Mouse (Mus musculus) embryonic fibroblast, embryonic 13.5 days (primary cell): ENCODE data around the gene Rbpj. TPM values are rescaled to one million over a fixed set of nuclear protein-coding genes. Genes with fewer than 3 reads are reported as not detected.
A peak's percentile ranks its signal among the peaks of the same experiment; 100 is the strongest.

Experiments
- H3K27ac ChIP-seq: 2 replicates; pipeline ENCODE4 v1.5.1; 2012; ENCODE audit warnings: low read length, control low read depth, inconsistent platforms; ENCODE audit not compliant: insufficient read depth
- H3K4me1 ChIP-seq: 2 replicates; pipeline ENCODE4 v1.6.1; 2011; ENCODE audit warnings: low read length; ENCODE audit not compliant: control insufficient read depth, insufficient read depth
- H3K4me3 ChIP-seq: 2 replicates; pipeline ENCODE4 v1.5.1; 2011; ENCODE audit warnings: mild to moderate bottlenecking, control low read depth, low read length; ENCODE audit not compliant: insufficient read depth
- CTCF ChIP-seq: IDR thresholded peaks from 2 replicates; pipeline ENCODE4 v1.5.1; 2011; ENCODE audit warnings: mild to moderate bottlenecking, control low read depth, low read length, moderate library complexity, borderline replicate concordance; ENCODE audit not compliant: insufficient read depth
- POLR2A ChIP-seq: IDR thresholded peaks from 2 replicates; pipeline ENCODE4 v1.6.1; 2011; ENCODE audit warnings: low read depth, mild to moderate bottlenecking, control low read depth, low read length, moderate library complexity
- polyA plus RNA-seq: library from polyadenylated mRNA; stranded (reverse); fragments of >200 nt; gene quantifications from 2 replicates; pipeline ENCODE4 v1.2.4, GENCODE M21; 2011; ENCODE audit warnings: low read depth; ENCODE audit not compliant: missing spikeins, insufficient read length

Rbpj gene
- polyA plus RNA-seq, 1 experiment, result 98.7 TPM

- H3K4me3 ChIP-seq, result no peak overlapping the region
- H3K4me1 ChIP-seq, result peaks cover 13% of the 10 kb centered on the region
- TF ChIP-seq POLR2A (no peak), CTCF (no peak)
- no peak overlapping the region for H3K27ac ChIP-seq
These were observed 133.2 kb downstream of the Rbpj start for GRCm38 (mm10) chr5:53599116-53599515.

GRCm38 (mm10) chr5:53602194-53602593 lies 136.2 kb downstream of the Rbpj start:
- no peak for TF ChIP-seq CTCF
- no peak for TF ChIP-seq POLR2A
- Histone ChIP-seq H3K4me1 (peaks cover 10% of the 10 kb centered on the region), H3K27ac (no peak overlapping the region), H3K4me3 (no peak overlapping the region)

GRCm38 (mm10) chr5:53605450-53605849 lies 139.5 kb downstream of the Rbpj start:
- TF ChIP-seq CTCF, result no peak
- no peak for TF ChIP-seq POLR2A
- Histone ChIP-seq H3K4me3 (no peak overlapping the region), H3K27ac (no peak overlapping the region), H3K4me1 (peaks cover 6% of the 10 kb centered on the region)

- no peak for TF ChIP-seq CTCF
- TF ChIP-seq POLR2A, result no peak
- peak overlapping the region; percentile 34; the same call in 1 of the 2 replicates for H3K27ac ChIP-seq
- peaks cover 3% of the 10 kb centered on the region for H3K4me1 ChIP-seq
- no peak overlapping the region for H3K4me3 ChIP-seq
These were observed 141.5 kb downstream of the Rbpj start for GRCm38 (mm10) chr5:53607230-53607996.

GRCm38 (mm10) chr5:53618844-53619243 lies 152.9 kb downstream of the Rbpj start:
- Histone ChIP-seq H3K27ac (no peak overlapping the region), H3K4me1 (peaks cover 19% of the 10 kb centered on the region), H3K4me3 (no peak overlapping the region)
- TF ChIP-seq CTCF, result no peak
- no peak for TF ChIP-seq POLR2A

- H3K4me3 ChIP-seq, result no peak overlapping the region
- peak overlapping the region; percentile 65; the same call in 1 of the 2 replicates for H3K27ac ChIP-seq
- H3K4me1 ChIP-seq, result no peaks in the 10 kb centered on the region
- TF ChIP-seq POLR2A, result no peak
- TF ChIP-seq CTCF, result no peak
These were observed 166.1 kb downstream of the Rbpj start for GRCm38 (mm10) chr5:53632026-53632425.

GRCm38 (mm10) chr5:53636795-53637194 lies 170.8 kb downstream of the Rbpj start:
- TF ChIP-seq CTCF (no peak), POLR2A (no peak)
- Histone ChIP-seq H3K4me3 (no peak overlapping the region), H3K4me1 (no peaks in the 10 kb centered on the region), H3K27ac (no peak overlapping the region; the same call in 1 of the 2 replicates)

- H3K4me1 ChIP-seq, result no peaks in the 10 kb centered on the region
- no peak overlapping the region for H3K27ac ChIP-seq
- TF ChIP-seq CTCF (no peak), POLR2A (no peak)
- H3K4me3 ChIP-seq, result no peak overlapping the region
These were observed 171.3 kb downstream of the Rbpj start for GRCm38 (mm10) chr5:53637206-53637605.

- Histone ChIP-seq H3K4me1 (no peaks in the 10 kb centered on the region), H3K4me3 (no peak overlapping the region), H3K27ac (no peak overlapping the region)
- TF ChIP-seq POLR2A (no peak), CTCF (no peak)
These were observed 172.7 kb downstream of the Rbpj start for GRCm38 (mm10) chr5:53638647-53639046.

- TF ChIP-seq CTCF, result no peak
- no peak for TF ChIP-seq POLR2A
- Histone ChIP-seq H3K4me3 (no peak overlapping the region), H3K4me1 (no peaks in the 10 kb centered on the region), H3K27ac (no peak overlapping the region)
These were observed 180.7 kb downstream of the Rbpj start for GRCm38 (mm10) chr5:53646669-53647068.
